Mouse (Mus musculus): Measurements from ENCODE around the gene Map4k5. TPM values are rescaled to one million over a fixed set of nuclear protein-coding genes. Genes with fewer than 3 reads are reported as not detected.

Gene Map4k5
- total and polyA plus RNA-seq, 3 experiments: 7.0 to 8.5 TPM; not detected in 1

GRCm38 (mm10) chr12:69846499-69846898 lies 46.5 kb downstream of the Map4k5 start:
- peaks cover 0 to 3% of the 10 kb centered on the region in 2 experiments; a peak in 1 of 4 replicates for H3K36me3 ChIP-seq (ENCODE audit: control insufficient read depth in 1 of 2, insufficient read depth in 2 of 2, low read length in 2 of 2)
- no peaks in the 10 kb centered on the region for H3K27me3 ChIP-seq (ENCODE audit: control insufficient read depth in 1 of 2, insufficient read depth in 2 of 2, low read length in 2 of 2)

DNA sequence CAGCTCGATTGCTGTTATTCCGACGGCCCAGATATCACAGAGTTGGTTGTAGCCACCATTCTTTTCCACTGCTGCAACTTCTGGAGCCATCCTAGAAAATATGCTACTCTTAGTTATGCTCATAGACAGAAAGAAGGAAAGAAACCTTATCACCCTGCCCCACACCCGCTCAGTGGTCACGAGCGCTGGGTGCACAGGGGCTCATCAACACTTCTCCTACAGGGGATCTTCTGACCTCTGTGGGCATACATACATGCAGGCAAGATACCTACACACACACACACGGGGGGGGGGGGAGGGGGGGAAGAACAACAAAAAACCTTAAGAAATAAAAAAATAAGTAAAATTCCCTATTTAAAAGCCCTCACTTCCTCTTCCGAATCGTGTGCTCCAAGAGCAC lies 47.3 kb downstream of the Map4k5 start:
- Histone ChIP-seq H3K9ac (ENCODE audit: control insufficient read depth, low read depth, low read length, poor library complexity, severe bottlenecking) (no peak overlapping the region), H3K4me3 (ENCODE audit: control insufficient read depth in 1 of 2, insufficient read depth in 1 of 2, low read depth in 2 of 2, low read length in 2 of 2) (no peak overlapping the region), H3K27me3 (ENCODE audit: control insufficient read depth in 1 of 2, insufficient read depth in 2 of 2, low read length in 2 of 2) (no peaks in the 10 kb centered on the region), H3K9me3 (replicated peaks; ENCODE audit: insufficient read depth, low read length) (no peaks in the 10 kb centered on the region), H3K36me3 (ENCODE audit: control insufficient read depth in 1 of 2, insufficient read depth in 2 of 2, low read length in 2 of 2) (peaks cover 0 to 3% of the 10 kb centered on the region in 2 experiments; a peak in 1 of 4 replicates), H3K27ac (ENCODE audit: control insufficient read depth, low read depth, low read length) (no peak overlapping the region), H3K4me1 (ENCODE audit: control insufficient read depth in 1 of 2, insufficient read depth in 2 of 2, low read length in 2 of 2) (no peaks in the 10 kb centered on the region), H3K79me2 (ENCODE audit: control insufficient read depth, insufficient read depth, low read length, poor library complexity) (no peaks in the 10 kb centered on the region)
- DNase-seq (ENCODE audit: low read depth, low spot score): no peak
- TF ChIP-seq TBP (IDR thresholded peaks at IDR 0.05; ENCODE audit: low read depth, low read length): no peak
- TF ChIP-seq POLR2AphosphoS2 (IDR thresholded peaks at IDR 0.05; ENCODE audit: low read length): no peak
- TF ChIP-seq USF2 (IDR thresholded peaks at IDR 0.05; ENCODE audit: borderline replicate concordance in 1 of 2, insufficient read depth in 1 of 2, low read depth in 1 of 2, low read length in 2 of 2): no peak
- TF ChIP-seq RAD21 (IDR thresholded peaks at IDR 0.05; ENCODE audit: low read depth, low read length): no peak
- no peak for TF ChIP-seq RCOR1 (IDR thresholded peaks at IDR 0.05; ENCODE audit: low read depth, low read length)
- TF ChIP-seq MAZ (IDR thresholded peaks at IDR 0.05; ENCODE audit: low read depth, low read length): no peak

More at GRCm38 (mm10) chr12:69846499-69846898, 46.5 kb downstream of the Map4k5 start:
- Histone ChIP-seq H3K79me2 (ENCODE audit: control insufficient read depth, insufficient read depth, low read length, poor library complexity) (no peaks in the 10 kb centered on the region), H3K9me3 (replicated peaks; ENCODE audit: insufficient read depth, low read length) (no peaks in the 10 kb centered on the region), H3K4me1 (ENCODE audit: control insufficient read depth in 1 of 2, insufficient read depth in 2 of 2, low read length in 2 of 2) (no peaks in the 10 kb centered on the region), H3K27ac (ENCODE audit: control insufficient read depth, low read depth, low read length) (no peak overlapping the region), H3K4me3 (ENCODE audit: control insufficient read depth in 1 of 2, insufficient read depth in 1 of 2, low read depth in 2 of 2, low read length in 2 of 2) (no peak overlapping the region), H3K9ac (ENCODE audit: control insufficient read depth, low read depth, low read length, poor library complexity, severe bottlenecking) (no peak overlapping the region)
- TF ChIP-seq EP300 (IDR thresholded peaks at IDR 0.05; ENCODE audit: low read depth in 1 of 2, low read length in 2 of 2) (no peak), BHLHE40 (IDR thresholded peaks at IDR 0.05; ENCODE audit: borderline replicate concordance, low read depth, low read length) (no peak), MXI1 (IDR thresholded peaks at IDR 0.05; ENCODE audit: low read depth, low read length) (no peak), UBTF (IDR thresholded peaks at IDR 0.05; ENCODE audit: borderline replicate concordance, insufficient read depth, low read depth, low read length) (no peak), POLR2AphosphoS2 (IDR thresholded peaks at IDR 0.05; ENCODE audit: low read length) (no peak), E2F4 (IDR thresholded peaks at IDR 0.05; ENCODE audit: borderline replicate concordance, low read depth, low read length) (no peak), CHD2 (IDR thresholded peaks at IDR 0.05; ENCODE audit: low read length) (no peak), NELFE (IDR thresholded peaks at IDR 0.05; ENCODE audit: low read depth, low read length) (no peak), KAT2A (conservative IDR thresholded peaks at IDR 0.05; ENCODE audit: low read depth, low read length) (no peak), USF1 (IDR thresholded peaks at IDR 0.05; ENCODE audit: low read depth, low read length) (no peak), MEF2A (IDR thresholded peaks at IDR 0.05; ENCODE audit: extremely low read depth, insufficient replicate concordance, low read depth, low read length, poor library complexity, severe bottlenecking) (no peak)
- no peak for DNase-seq (ENCODE audit: low read depth, low spot score)
